8 mouse cellular contexts compared by ENCODE assay signal in genomic region chr10:117225094-117225493, GRCm38 (mm10). TPM values are rescaled to one million over a fixed set of nuclear protein-coding genes. Genes with fewer than 3 reads are reported as not detected.
DNase-seq lines count a peak whose midpoint lies in the region; ATAC-seq and TF ChIP-seq lines count a peak whose summit lies in the region.

No protein-coding gene starts in this region.

- no peak overlapping the region for H3K27ac ChIP-seq in embryonic facial prominence, embryonic 12.5 days
- no peak overlapping the region for H3K27ac ChIP-seq in kidney, postnatal 0 days

- peak; percentile 48 for TF ChIP-seq CTCF in kidney, postnatal 0 days (IDR thresholded peaks at IDR 0.05; ENCODE audit: low read depth)

- no peak for TF ChIP-seq POLR2A in myocyte (IDR thresholded peaks at IDR 0.05; ENCODE audit: insufficient read length, low read depth)

- no peak overlapping the region for H3K9ac ChIP-seq in embryonic facial prominence, embryonic 12.5 days
- no peak overlapping the region for H3K9ac ChIP-seq in kidney, postnatal 0 days (ENCODE audit: low read depth, low read length)

- WGBS in embryonic facial prominence, embryonic 12.5 days, result 59% methylated on average over 8 of the region's 8 CpGs
- 64% methylated on average over 8 of the region's 8 CpGs for WGBS in kidney, postnatal 0 days

- no peaks in the 10 kb centered on the region for H3K9me3 ChIP-seq in megakaryocyte, embryonic 14.5 days
- no peaks in the 10 kb centered on the region for H3K9me3 ChIP-seq in embryonic facial prominence, embryonic 12.5 days
- H3K9me3 ChIP-seq in kidney, postnatal 0 days (replicated peaks; ENCODE audit: low read length), result no peaks in the 10 kb centered on the region

- peaks cover 22% of the 10 kb centered on the region for H3K79me2 ChIP-seq in myocyte (ENCODE audit: control insufficient read depth, insufficient read depth)

- ATAC-seq in megakaryocyte, adult 5-6 weeks (ENCODE audit: poor library complexity, severe bottlenecking), result no peak
- ATAC-seq in embryonic facial prominence, embryonic 12.5 days (ENCODE audit: insufficient number of reproducible peaks, insufficient read depth, low FRiP score, low TSS enrichment), result no peak
- no peak for ATAC-seq in kidney, postnatal 0 days (replicated peaks; ENCODE audit: low FRiP score, low read depth)

- peak overlapping the region; percentile 96 for H3K4me3 ChIP-seq in megakaryocyte, embryonic 14.5 days (replicated peaks)
- peak overlapping the region; percentile 72 for H3K4me3 ChIP-seq in embryonic facial prominence, embryonic 12.5 days
- H3K4me3 ChIP-seq in kidney, postnatal 0 days (replicated peaks; ENCODE audit: low read depth, low read length), result no peak overlapping the region
- peak overlapping the region; percentile 52 for H3K4me3 ChIP-seq in myocyte

- H3ac ChIP-seq in myocyte (ENCODE audit: control insufficient read depth, insufficient read length), result no peak overlapping the region

- peaks cover 31% of the 10 kb centered on the region for H3K36me3 ChIP-seq in megakaryocyte, embryonic 14.5 days (replicated peaks; ENCODE audit: low read length)
- H3K36me3 ChIP-seq in embryonic facial prominence, embryonic 12.5 days, result peaks cover 27% of the 10 kb centered on the region
- 0 out of 2 replicates have a peak, but pooled peaks cover 12% of the 10 kb centered on the region for H3K36me3 ChIP-seq in kidney, postnatal 0 days (ENCODE audit: insufficient read depth, low read length)
- peaks cover 16% of the 10 kb centered on the region for H3K36me3 ChIP-seq in myocyte (ENCODE audit: control insufficient read depth, insufficient read depth)

- H3K4me2 ChIP-seq in embryonic facial prominence, embryonic 12.5 days (replicated peaks), result peak overlapping the region; percentile 83
- H3K4me2 ChIP-seq in kidney, postnatal 0 days (ENCODE audit: low read length), result peak overlapping the region; percentile 88; the same call in 1 of the 2 replicates
- H3K4me2 ChIP-seq in myocyte (ENCODE audit: low read depth), result peak overlapping the region; percentile 94

- H3K27me3 ChIP-seq in megakaryocyte, embryonic 14.5 days (replicated peaks), result peaks cover 3% of the 10 kb centered on the region
- H3K27me3 ChIP-seq in embryonic facial prominence, embryonic 12.5 days, result no peaks in the 10 kb centered on the region
- no peaks in the 10 kb centered on the region for H3K27me3 ChIP-seq in kidney, postnatal 0 days (ENCODE audit: insufficient read depth, low read length)
- peaks cover 5% of the 10 kb centered on the region for H3K27me3 ChIP-seq in myocyte (ENCODE audit: control insufficient read depth, insufficient read depth, insufficient read length)

- H3K4me1 ChIP-seq in megakaryocyte, embryonic 14.5 days, result peaks cover 40% of the 10 kb centered on the region
- peaks cover 16% of the 10 kb centered on the region for H3K4me1 ChIP-seq in embryonic facial prominence, embryonic 12.5 days
- H3K4me1 ChIP-seq in kidney, postnatal 0 days (replicated peaks; ENCODE audit: insufficient read depth, low read length), result no peaks in the 10 kb centered on the region; the same call in 1 of the 2 replicates

- DNase-seq in kidney, postnatal 0 days (ENCODE audit: low spot score), result no peak
- no peak for DNase-seq in urinary bladder, postnatal 25 days (ENCODE audit: low spot score)
- no peak for DNase-seq in left cerebral cortex, adult 11 months (ENCODE audit: low spot score)
- DNase-seq in adrenal gland, adult 8-10 months, result no peak

TF ChIP-seq in myocyte, 11 proteins besides CTCF, POLR2A, EP300 and RAD21:
- no peak for TF ChIP-seq POLR2AphosphoS2 (IDR thresholded peaks at IDR 0.05; ENCODE audit: insufficient read length, low read depth)
- TF ChIP-seq TCF3 (IDR thresholded peaks at IDR 0.05; ENCODE audit: insufficient read length, low read depth), result no peak
- no peak for TF ChIP-seq TCF12 (IDR thresholded peaks at IDR 0.05; ENCODE audit: insufficient read depth, poor library complexity, severe bottlenecking)
- no peak for TF ChIP-seq E2F4 (IDR thresholded peaks at IDR 0.05; ENCODE audit: insufficient read depth)
- no peak for TF ChIP-seq USF1 (IDR thresholded peaks at IDR 0.05; ENCODE audit: low read depth)
- TF ChIP-seq MYOG (IDR thresholded peaks at IDR 0.05; ENCODE audit: control insufficient read depth in 1 of 3, insufficient read depth in 1 of 3, insufficient read length in 2 of 3, low read depth in 2 of 3), result no peak
- no peak for TF ChIP-seq SRF (IDR thresholded peaks at IDR 0.05; ENCODE audit: control insufficient read depth, insufficient read length, low read depth)
- TF ChIP-seq MYOD1 (IDR thresholded peaks at IDR 0.05; ENCODE audit: control insufficient read depth in 1 of 3, insufficient read length in 2 of 3, low read depth in 2 of 3), result no peak

RNA-seq across cellular contexts. Expression of gene Yeats4, which starts 0.8 kb away (rescaled TPM):
- 92.2 and 109 TPM in 2 replicates for polyA plus RNA-seq in megakaryocyte, embryonic 14.5 days (2012; ENCODE audit: insufficient read depth, low replicate concordance)
- 73.3 and 84.2 TPM in 2 replicates for total RNA-seq in megakaryocyte, adult 5-6 weeks (2015)
- 96.5 and 100 TPM in 2 replicates for total RNA-seq in megakaryocyte, adult 5-6 weeks (2017)
- 95.8 and 96.7 TPM in 2 replicates for polyA plus RNA-seq in embryonic facial prominence, embryonic 12.5 days (2016; fragmentation: Nextera tagmentation; extraction: Ambion mirVana)
- 65.3 and 67.0 TPM in 2 replicates for polyA plus RNA-seq in kidney, postnatal 0 days (2015; fragmentation: Nextera tagmentation; extraction: Ambion mirVana)
- 27.8 TPM for polyA plus RNA-seq in myocyte (2012; fragmentation: generic; extraction: Trizol)
- 10 to 100 TPM; 39.3 to 42.6 (median 41.5) TPM for total RNA-seq in adrenal gland, adult 8-10 months (2022)

RNA-seq across cellular contexts. Expression of gene 9530003J23Rik, which starts 13.4 kb away (rescaled TPM):
- polyA plus RNA-seq in megakaryocyte, embryonic 14.5 days (2012; ENCODE audit: insufficient read depth, low replicate concordance), result not detected in 2 replicates
- not detected in 2 replicates for total RNA-seq in megakaryocyte, adult 5-6 weeks (2015)
- total RNA-seq in megakaryocyte, adult 5-6 weeks (2017), result not detected in 2 replicates
- polyA plus RNA-seq in embryonic facial prominence, embryonic 12.5 days (2016; fragmentation: Nextera tagmentation; extraction: Ambion mirVana), result not detected in 2 replicates
- not detected in 2 replicates for polyA plus RNA-seq in kidney, postnatal 0 days (2015; fragmentation: Nextera tagmentation; extraction: Ambion mirVana)
- not detected for polyA plus RNA-seq in myocyte (2012; fragmentation: generic; extraction: Trizol)
- total RNA-seq in adrenal gland, adult 8-10 months (2022), result not detected

RNA-seq across cellular contexts. Expression of gene Lyz2, which starts 57.0 kb away (rescaled TPM):
- 5.8 and 101 TPM in 2 replicates for polyA plus RNA-seq in megakaryocyte, embryonic 14.5 days (2012; ENCODE audit: insufficient read depth, low replicate concordance)
- 25,165 and 27,808 TPM in 2 replicates for total RNA-seq in megakaryocyte, adult 5-6 weeks (2015)
- 22,947 and 27,911 TPM in 2 replicates for total RNA-seq in megakaryocyte, adult 5-6 weeks (2017)
- 19.5 and 19.6 TPM in 2 replicates for polyA plus RNA-seq in embryonic facial prominence, embryonic 12.5 days (2016; fragmentation: Nextera tagmentation; extraction: Ambion mirVana)
- polyA plus RNA-seq in kidney, postnatal 0 days (2015; fragmentation: Nextera tagmentation; extraction: Ambion mirVana), result 71.3 and 73.2 TPM in 2 replicates
- 0.08 TPM for polyA plus RNA-seq in myocyte (2012; fragmentation: generic; extraction: Trizol)
- 100 to 1,000 TPM; 174 to 471 (median 338) TPM for total RNA-seq in adrenal gland, adult 8-10 months (2022)
